Mouse (Mus musculus) olfactory bulb, adult 2 months (tissue): ENCODE measurements around the gene Prdm12. TPM values are rescaled to one million over a fixed set of nuclear protein-coding genes. Genes with fewer than 3 reads are reported as not detected.

Source experiments
- H3K27ac ChIP-seq: fragments of 200-500 bp; 2 replicates; pipeline ENCODE4 v1.5.1; 2012; ENCODE audit warnings: low read depth, low read length; ENCODE audit not compliant: insufficient read depth
- H3K4me1 ChIP-seq: fragments of 200-500 bp; 2 replicates; pipeline ENCODE4 v1.6.1; 2012; ENCODE audit warnings: low read length; ENCODE audit not compliant: control insufficient read depth, insufficient read depth
- H3K4me3 ChIP-seq: fragments of 200-500 bp; 2 replicates; pipeline ENCODE4 v1.5.1; 2012; ENCODE audit warnings: mild to moderate bottlenecking, low read depth, low read length, moderate library complexity; ENCODE audit not compliant: insufficient read depth
- CTCF ChIP-seq: fragments of 200-500 bp; IDR thresholded peaks from 2 replicates; pipeline ENCODE4 v1.5.1; 2012; ENCODE audit warnings: low read depth, mild to moderate bottlenecking, low read length, moderate library complexity; ENCODE audit not compliant: insufficient read depth
- POLR2A ChIP-seq: fragments of 200-500 bp; IDR thresholded peaks from 2 replicates; pipeline ENCODE4 v1.6.1; 2012; ENCODE audit warnings: mild to moderate bottlenecking, low read depth, low read length, moderate library complexity; ENCODE audit not compliant: insufficient read depth
- WGBS: fragments of 180-500 bp; shearing (Covaris S2); methylation state at CpG from one replicate; pipeline ENCODE4 v1.1.7; 2018; 5-methylcytosine and 5-hydroxymethylcytosine counted together
- polyA plus RNA-seq: library from polyadenylated mRNA; stranded (reverse); fragments of >200 nt; gene quantifications from 2 replicates; pipeline ENCODE4 v1.2.4, GENCODE M21; 2012; ENCODE audit warnings: low replicate concordance; ENCODE audit not compliant: missing spikeins, insufficient read depth, insufficient read length

The Prdm12 gene
- polyA plus RNA-seq: not detected in 2 replicates

GRCm38 (mm10) chr2:31639901-31640608, at the start of gene Prdm12:
TSS of gene Prdm12 (plus strand) at chr2:31640037.
- H3K4me3 ChIP-seq: no peak within 1 kb of the TSS
- WGBS: 3% methylated on average over 41 of the region's 41 CpGs
- peaks cover 29% of the 10 kb centered on the region for H3K4me1 ChIP-seq
- H3K27ac ChIP-seq: no peak within 1 kb of the TSS
- TF ChIP-seq POLR2A: no peak
- TF ChIP-seq CTCF: no peak

- 73% methylated on average over 9 of the region's 9 CpGs for WGBS
- H3K27ac ChIP-seq: no peak overlapping the region
- TF ChIP-seq POLR2A: no peak
- no peak overlapping the region for H3K4me3 ChIP-seq
- peaks cover 4% of the 10 kb centered on the region for H3K4me1 ChIP-seq
These were observed 47.9 kb upstream of the Prdm12 start for GRCm38 (mm10) chr2:31591799-31592484.

GRCm38 (mm10) chr2:31607555-31607954, 32.3 kb upstream of the Prdm12 start:
- Histone ChIP-seq H3K4me1 (no peaks in the 10 kb centered on the region), H3K4me3 (no peak overlapping the region), H3K27ac (no peak overlapping the region)
- 85% methylated on average over 1 of the region's 1 CpGs for WGBS
- no peak for TF ChIP-seq POLR2A
- no peak for TF ChIP-seq CTCF

GRCm38 (mm10) chr2:31609859-31610261, 30.0 kb upstream of the Prdm12 start:
- H3K4me3 ChIP-seq: no peak overlapping the region
- no peaks in the 10 kb centered on the region for H3K4me1 ChIP-seq
- H3K27ac ChIP-seq: no peak overlapping the region
- TF ChIP-seq POLR2A (no peak), CTCF (no peak)
- WGBS: 27% methylated on average over 7 of the region's 7 CpGs

- WGBS: 59% methylated on average over 4 of the region's 4 CpGs
- TF ChIP-seq CTCF: no peak
- no peaks in the 10 kb centered on the region for H3K4me1 ChIP-seq
- no peak overlapping the region for H3K27ac ChIP-seq
- H3K4me3 ChIP-seq: no peak overlapping the region
These were observed 28.9 kb upstream of the Prdm12 start for GRCm38 (mm10) chr2:31610922-31611321.

- H3K4me3 ChIP-seq: no peak overlapping the region
- H3K4me1 ChIP-seq: no peaks in the 10 kb centered on the region
- WGBS: 86% methylated on average over 8 of the region's 8 CpGs
- no peak overlapping the region for H3K27ac ChIP-seq
- TF ChIP-seq POLR2A: no peak
- no peak for TF ChIP-seq CTCF
These were observed 28.4 kb upstream of the Prdm12 start for GRCm38 (mm10) chr2:31611400-31611799.

GRCm38 (mm10) chr2:31612627-31613026, 27.2 kb upstream of the Prdm12 start:
- 77% methylated on average over 6 of the region's 6 CpGs for WGBS
- TF ChIP-seq POLR2A (no peak), CTCF (no peak)
- Histone ChIP-seq H3K27ac (no peak overlapping the region), H3K4me1 (no peaks in the 10 kb centered on the region), H3K4me3 (no peak overlapping the region)

- H3K4me1 ChIP-seq: no peaks in the 10 kb centered on the region
- WGBS: 89% methylated on average over 7 of the region's 7 CpGs
- TF ChIP-seq CTCF (no peak), POLR2A (no peak)
- no peak overlapping the region for H3K27ac ChIP-seq
- no peak overlapping the region for H3K4me3 ChIP-seq
These were observed 26.1 kb upstream of the Prdm12 start for GRCm38 (mm10) chr2:31613781-31614180.

- TF ChIP-seq CTCF (no peak), POLR2A (no peak)
- no peak overlapping the region for H3K4me3 ChIP-seq
- H3K27ac ChIP-seq: no peak overlapping the region
- H3K4me1 ChIP-seq: no peaks in the 10 kb centered on the region
- WGBS: 60% methylated on average over 14 of the region's 14 CpGs
These were observed 21.2 kb upstream of the Prdm12 start for GRCm38 (mm10) chr2:31618484-31619161.
